Mouse (Mus musculus) midbrain, embryonic 13.5 days (tissue): ENCODE results near the gene St3gal2. TPM values are rescaled to one million over a fixed set of nuclear protein-coding genes. Genes with fewer than 3 reads are reported as not detected.
"Not testable (repeated sequence)": the region's sequence is repeated elsewhere in the genome, so short reads cannot be mapped to it uniquely, and the experiment has no call there.

Experiments
- ATAC-seq: fragments of 200-750 bp; cut with Nextera tagmentation; 2 replicates; pipeline ENCODE4 v1.8.0; 2017; ENCODE audit warnings: mild to moderate bottlenecking, moderate TSS enrichment, moderate library complexity
- H3K27ac ChIP-seq: fragments of 300-500 bp; sonication (generic); 2 replicates; pipeline ENCODE4 v1.5.1; 2015; ENCODE audit warnings: inconsistent platforms, mild to moderate bottlenecking, moderate library complexity
- H3K27me3 ChIP-seq: fragments of 300-500 bp; sonication (generic); 2 replicates; pipeline ENCODE4 v1.6.1; 2015; ENCODE audit warnings: mild to moderate bottlenecking, inconsistent platforms
- H3K36me3 ChIP-seq: fragments of 300-500 bp; sonication (generic); 2 replicates; pipeline ENCODE4 v1.6.1; 2015; ENCODE audit warnings: mild to moderate bottlenecking, inconsistent platforms
- H3K4me1 ChIP-seq: fragments of 300-500 bp; sonication (generic); replicated peaks from 2 replicates; pipeline ENCODE4 v1.6.1; 2015; ENCODE audit warnings: inconsistent platforms
- H3K4me2 ChIP-seq: fragments of 300-500 bp; sonication (generic); replicated peaks from 2 replicates; pipeline ENCODE4 v1.6.1; 2015; ENCODE audit warnings: moderate library complexity, mild to moderate bottlenecking, inconsistent platforms
- H3K4me3 ChIP-seq: fragments of 300-500 bp; sonication (generic); replicated peaks from 2 replicates; pipeline ENCODE4 v1.5.1; 2015; ENCODE audit warnings: mild to moderate bottlenecking, inconsistent platforms
- H3K9ac ChIP-seq: fragments of 300-500 bp; sonication (generic); replicated peaks from 2 replicates; pipeline ENCODE4 v1.6.1; 2015; ENCODE audit warnings: mild to moderate bottlenecking, inconsistent platforms
- H3K9me3 ChIP-seq: fragments of 300-500 bp; sonication (generic); 2 replicates; pipeline ENCODE4 v1.6.1; 2016; ENCODE audit warnings: mild to moderate bottlenecking, inconsistent platforms
- WGBS: fragments of 180-500 bp; shearing (Covaris S2); methylation state at CpG from one replicate; pipeline ENCODE4 v1.1.7; 2015; 5-methylcytosine and 5-hydroxymethylcytosine counted together
- polyA plus RNA-seq: library from polyadenylated mRNA; unstranded; fragments of >200 nt; fragmentation: Nextera tagmentation; extraction: Ambion mirVana; gene quantifications from 2 replicates; pipeline ENCODE4 v1.2.1, GENCODE M21; 2015

Gene St3gal2
- polyA plus RNA-seq, 1 experiment from 2014 or later = 22.9 TPM

GRCm38 (mm10) chr8:110918027-110918426, 1.7 kb upstream of the St3gal2 start:
- no peak overlapping the region for H3K4me2 ChIP-seq
- peaks cover 25% of the 10 kb centered on the region for H3K4me1 ChIP-seq
- H3K9me3 ChIP-seq = no peaks in the 10 kb centered on the region
- H3K36me3 ChIP-seq = no peaks in the 10 kb centered on the region
- 82% methylated on average over 11 of the region's 11 CpGs for WGBS
- H3K27me3 ChIP-seq = no peaks in the 10 kb centered on the region
- no peak overlapping the region for H3K9ac ChIP-seq
- ATAC-seq = no peak
- no peak overlapping the region for H3K4me3 ChIP-seq
- no peak overlapping the region for H3K27ac ChIP-seq

- Histone ChIP-seq H3K9me3 (no peaks in the 10 kb centered on the region), H3K27me3 (no peaks in the 10 kb centered on the region), H3K4me2 (no peak overlapping the region), H3K36me3 (no peaks in the 10 kb centered on the region), H3K9ac (no peak overlapping the region), H3K27ac (no peak overlapping the region), H3K4me1 (peaks cover 25% of the 10 kb centered on the region), H3K4me3 (no peak overlapping the region)
- ATAC-seq = no peak
- 79% methylated on average over 8 of the region's 8 CpGs for WGBS
These were observed 1.3 kb upstream of the St3gal2 start for GRCm38 (mm10) chr8:110918460-110918859.

GRCm38 (mm10) chr8:110920032-110920772, 480 bp downstream of the St3gal2 start:
- 2% methylated on average over 36 of the region's 37 CpGs for WGBS
- peak overlapping the region; percentile 80 for H3K27ac ChIP-seq
- H3K36me3 ChIP-seq = no peaks in the 10 kb centered on the region
- peak overlapping the region; percentile 95 for H3K4me2 ChIP-seq
- peak overlapping the region; percentile 89 for H3K9ac ChIP-seq
- peak overlapping the region; percentile 84 for H3K4me3 ChIP-seq
- peaks cover 25% of the 10 kb centered on the region for H3K4me1 ChIP-seq
- no peaks in the 10 kb centered on the region for H3K9me3 ChIP-seq
- ATAC-seq = peak; percentile 86
- no peaks in the 10 kb centered on the region for H3K27me3 ChIP-seq

GRCm38 (mm10) chr8:110920773-110921277, 1.1 kb downstream of the St3gal2 start:
- WGBS = 35% methylated on average over 3 of the region's 3 CpGs
- H3K9ac ChIP-seq = peak overlapping the region; percentile 89

DNA sequence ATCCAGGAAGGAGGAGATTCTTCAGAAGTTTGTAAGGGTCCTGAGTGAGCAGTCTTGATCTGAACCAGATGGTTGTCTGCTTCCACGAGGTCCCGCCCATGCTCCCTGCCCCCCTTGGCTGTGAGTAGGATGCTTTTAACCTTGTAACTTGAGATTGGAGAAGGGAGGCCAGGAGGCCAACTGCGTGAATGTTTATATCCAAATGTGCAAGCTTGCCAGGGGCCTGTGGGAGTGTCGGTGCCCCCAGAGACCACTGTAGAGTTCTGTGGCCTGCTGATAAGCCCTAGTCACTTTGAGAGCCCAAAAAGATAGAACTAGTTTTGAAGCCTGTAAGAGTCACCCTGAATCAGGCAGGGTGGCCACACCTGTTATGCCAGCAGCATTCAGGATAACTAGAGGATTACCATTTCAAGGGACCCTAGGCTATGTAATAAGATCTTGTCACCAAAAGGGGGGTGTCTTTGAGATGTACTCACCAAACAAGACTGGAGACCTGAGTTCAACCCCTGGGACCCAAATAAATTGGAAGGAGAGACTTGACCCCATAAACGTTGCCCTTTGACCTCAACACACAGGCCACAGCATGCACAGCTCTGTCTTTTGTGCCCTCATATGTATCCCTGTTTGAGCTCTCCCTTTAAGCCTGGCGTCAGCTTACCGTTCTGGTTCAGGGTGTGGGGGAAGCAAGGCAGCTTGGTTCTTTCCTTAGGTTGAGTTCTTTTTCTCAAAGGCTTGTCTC, 1.9 kb downstream of the St3gal2 start:
- Histone ChIP-seq H3K27me3 (no peaks in the 10 kb centered on the region), H3K27ac (no peak overlapping the region), H3K9ac (0 out of 2 replicates have a peak overlapping the region, but pooled peaks have one; percentile 24), H3K36me3 (no peaks in the 10 kb centered on the region), H3K4me1 (peaks cover 26% of the 10 kb centered on the region), H3K9me3 (no peaks in the 10 kb centered on the region), H3K4me2 (peak overlapping the region; percentile 95), H3K4me3 (peak overlapping the region; percentile 84)
- 45% methylated on average over 7 of the region's 7 CpGs for WGBS
- ATAC-seq = no peak

More at GRCm38 (mm10) chr8:110920773-110921277, 1.1 kb downstream of the St3gal2 start:
- H3K27ac ChIP-seq = 0 out of 2 replicates have a peak overlapping the region, but pooled peaks have one; percentile 80
- no peaks in the 10 kb centered on the region for H3K9me3 ChIP-seq
- no peak for ATAC-seq
- H3K36me3 ChIP-seq = no peaks in the 10 kb centered on the region
- H3K4me2 ChIP-seq = peak overlapping the region; percentile 95
- no peaks in the 10 kb centered on the region for H3K27me3 ChIP-seq
- peaks cover 25% of the 10 kb centered on the region for H3K4me1 ChIP-seq
- H3K4me3 ChIP-seq = peak overlapping the region; percentile 84

DNA sequence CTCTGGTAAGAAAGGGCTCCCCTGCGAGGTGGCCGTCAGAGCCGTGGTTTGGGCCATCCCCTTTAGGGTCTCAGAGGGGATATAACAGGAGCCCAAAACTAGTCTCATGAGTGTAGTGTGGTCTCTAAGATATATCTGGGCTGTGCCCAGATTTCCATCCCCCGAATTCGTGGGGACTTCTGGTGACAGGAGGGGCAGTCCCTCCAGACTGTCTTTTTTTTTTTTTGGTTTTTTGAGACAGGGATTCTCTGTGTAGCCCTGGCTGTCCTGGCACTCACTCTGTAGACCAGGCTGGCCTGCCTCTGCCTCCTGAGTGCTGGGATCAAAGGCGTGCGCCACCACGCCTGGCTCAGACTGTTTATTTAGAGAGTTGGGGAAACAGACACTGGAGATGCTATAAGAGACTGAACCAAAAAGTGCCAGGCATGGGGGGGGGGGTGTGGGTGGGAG, 6.0 kb downstream of the St3gal2 start:
- H3K27me3 ChIP-seq = no peaks in the 10 kb centered on the region
- H3K9me3 ChIP-seq = no peaks in the 10 kb centered on the region
- H3K4me3 ChIP-seq = no peak overlapping the region
- H3K36me3 ChIP-seq = peaks cover 7% of the 10 kb centered on the region
- peaks cover 22% of the 10 kb centered on the region for H3K4me1 ChIP-seq
- WGBS = 88% methylated on average over 8 of the region's 8 CpGs
- H3K27ac ChIP-seq = no peak overlapping the region
- H3K4me2 ChIP-seq = no peak overlapping the region
- no peak for ATAC-seq
- H3K9ac ChIP-seq = no peak overlapping the region

- 64% methylated on average over 5 of the region's 5 CpGs for WGBS
- H3K9ac ChIP-seq = no peak overlapping the region
- H3K4me1 ChIP-seq = peaks cover 13% of the 10 kb centered on the region
- no peak overlapping the region for H3K27ac ChIP-seq
- no peaks in the 10 kb centered on the region for H3K27me3 ChIP-seq
- H3K9me3 ChIP-seq = no peaks in the 10 kb centered on the region
- H3K36me3 ChIP-seq = peaks cover 12% of the 10 kb centered on the region
- H3K4me2 ChIP-seq = no peak overlapping the region
- ATAC-seq = no peak
- no peak overlapping the region for H3K4me3 ChIP-seq
These were observed 7.0 kb downstream of the St3gal2 start for GRCm38 (mm10) chr8:110926690-110927089.

DNA sequence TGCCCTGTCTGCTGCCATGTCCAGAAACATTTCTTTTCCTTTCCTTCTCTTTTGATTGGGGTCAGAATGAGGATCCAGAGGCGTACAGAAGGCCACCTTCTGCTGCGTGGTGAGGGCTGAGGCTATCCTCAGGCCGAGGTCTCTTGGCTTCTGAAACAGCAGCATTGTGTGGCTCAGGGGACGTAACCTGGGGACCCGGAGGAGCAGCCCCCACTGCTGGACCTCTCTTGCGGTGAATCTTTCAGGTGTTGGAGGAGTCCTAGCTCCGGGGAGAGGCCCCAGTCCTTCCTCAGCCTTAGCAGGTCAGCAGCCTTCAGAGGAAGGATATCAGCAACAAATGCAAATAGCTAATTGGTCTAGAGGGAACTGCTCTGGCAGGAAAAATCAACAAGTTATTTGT, 8.7 kb downstream of the St3gal2 start:
- H3K4me2 ChIP-seq = no peak overlapping the region
- no peak overlapping the region for H3K27ac ChIP-seq
- H3K9ac ChIP-seq = no peak overlapping the region
- no peaks in the 10 kb centered on the region for H3K27me3 ChIP-seq
- no peak overlapping the region for H3K4me3 ChIP-seq
- ATAC-seq = no peak
- peaks cover 12% of the 10 kb centered on the region for H3K36me3 ChIP-seq
- peaks cover 7% of the 10 kb centered on the region for H3K4me1 ChIP-seq
- no peaks in the 10 kb centered on the region for H3K9me3 ChIP-seq
- WGBS = 86% methylated on average over 7 of the region's 7 CpGs

GRCm38 (mm10) chr8:110929066-110929465, 9.3 kb downstream of the St3gal2 start:
- Histone ChIP-seq H3K27ac (no peak overlapping the region), H3K9ac (no peak overlapping the region), H3K4me3 (no peak overlapping the region), H3K4me1 (peaks cover 7% of the 10 kb centered on the region), H3K27me3 (no peaks in the 10 kb centered on the region), H3K9me3 (no peaks in the 10 kb centered on the region), H3K4me2 (no peak overlapping the region), H3K36me3 (peaks cover 12% of the 10 kb centered on the region)
- 59% methylated on average over 5 of the region's 5 CpGs for WGBS
- ATAC-seq = no peak

- not testable (repeated sequence) for H3K27ac ChIP-seq, H3K4me1 ChIP-seq, H3K4me2 ChIP-seq, H3K27me3 ChIP-seq, H3K9me3 ChIP-seq, ATAC-seq, H3K4me3 ChIP-seq, H3K9ac ChIP-seq
- WGBS = 95% methylated on average over 8 of the region's 8 CpGs
- H3K36me3 ChIP-seq = peaks cover 12% of the 10 kb centered on the region
These were observed 9.9 kb downstream of the St3gal2 start for GRCm38 (mm10) chr8:110929672-110930071.

DNA sequence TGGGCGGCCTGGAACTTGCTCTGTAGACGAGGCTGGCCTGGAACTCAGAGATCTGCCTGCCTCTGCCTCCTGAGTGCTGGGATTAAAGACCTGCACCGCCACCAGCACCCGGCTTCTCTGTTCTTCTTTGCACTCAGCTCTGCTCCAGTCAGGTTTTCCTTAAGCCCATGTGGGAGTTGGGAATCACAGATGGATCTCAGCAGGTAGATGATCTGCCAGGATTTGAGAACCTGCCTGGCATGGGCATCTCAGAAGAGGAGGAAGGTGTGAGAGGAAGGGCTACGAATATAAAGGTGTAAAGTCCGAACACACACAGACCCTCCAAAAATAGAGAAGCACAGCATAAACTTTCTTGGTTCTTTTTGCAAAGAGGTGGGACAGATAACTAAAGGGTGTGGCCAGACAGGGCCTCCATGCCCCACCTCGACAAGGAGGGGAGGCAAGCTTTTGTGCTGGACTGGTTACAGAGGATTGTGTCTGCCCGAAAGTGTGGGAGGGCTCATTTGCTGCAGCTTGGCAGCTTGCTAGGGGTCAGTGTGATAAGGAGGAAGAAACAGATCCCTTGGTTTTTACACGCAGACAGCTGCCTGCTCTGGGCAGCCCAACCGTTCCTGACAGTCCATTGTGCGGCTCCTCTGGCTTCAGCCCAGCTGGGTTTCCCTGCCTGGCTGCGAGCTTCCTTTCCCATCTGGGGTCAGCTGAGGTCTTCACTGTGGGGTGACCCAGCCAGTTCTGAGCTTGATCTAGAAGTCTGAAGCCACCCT, 11.6 kb downstream of the St3gal2 start:
- Histone ChIP-seq H3K9ac (no peak overlapping the region), H3K27ac (no peak overlapping the region), H3K36me3 (peaks cover 12% of the 10 kb centered on the region), H3K4me3 (no peak overlapping the region), H3K27me3 (no peaks in the 10 kb centered on the region), H3K9me3 (no peaks in the 10 kb centered on the region), H3K4me2 (no peak overlapping the region), H3K4me1 (peaks cover 7% of the 10 kb centered on the region)
- ATAC-seq = no peak
- 82% methylated on average over 12 of the region's 12 CpGs for WGBS
